Mouse (Mus musculus) cortical plate, adult 2 months (tissue): Measurements from ENCODE around the gene Cep41.

Source experiments
- CTCF ChIP-seq: fragments of 200-500 bp; IDR thresholded peaks from 2 replicates; pipeline ENCODE4 v1.5.1; 2011; ENCODE audit warnings: mild to moderate bottlenecking, control low read depth, low read length; ENCODE audit not compliant: insufficient read depth; ENCODE audit errors: extremely low read depth
- POLR2A ChIP-seq: fragments of 200-500 bp; IDR thresholded peaks from 2 replicates; pipeline ENCODE4 v1.6.1; 2011; ENCODE audit warnings: mild to moderate bottlenecking, low read length, control low read depth; ENCODE audit not compliant: insufficient read depth; ENCODE audit errors: extremely low read depth

DNA sequence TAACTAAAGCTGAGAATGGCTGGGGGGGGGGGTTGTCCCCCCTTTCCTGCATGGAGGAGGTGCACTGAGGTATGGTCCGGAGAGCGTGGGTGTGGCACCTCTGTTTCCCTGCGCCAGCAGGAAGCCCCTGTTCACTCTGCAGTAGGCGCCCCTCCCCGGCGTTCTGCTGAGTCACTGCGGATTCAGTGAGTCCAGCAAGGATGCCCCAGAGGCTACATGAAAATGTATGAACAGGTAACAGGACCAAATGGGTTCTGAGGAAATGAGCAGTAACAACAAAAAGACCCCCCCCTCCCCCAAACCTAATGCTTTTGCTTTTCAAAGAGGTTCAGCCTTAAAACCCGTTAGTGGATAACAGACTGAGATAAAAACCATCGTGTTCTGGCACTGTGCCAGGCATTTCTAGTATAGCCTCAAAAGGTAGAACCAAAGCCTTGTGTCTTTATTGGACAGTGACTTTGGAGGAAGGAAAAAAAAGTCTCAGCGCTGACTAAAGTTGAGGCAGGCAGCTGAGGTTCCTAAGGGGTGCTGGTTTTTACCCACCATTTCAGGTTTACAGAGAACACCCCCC is 45.7 kb upstream of the Cep41 start:
- TF ChIP-seq CTCF, result no peak
- TF ChIP-seq POLR2A, result no peak
